Mouse (Mus musculus): ENCODE results near the gene Dvl1.

DNA sequence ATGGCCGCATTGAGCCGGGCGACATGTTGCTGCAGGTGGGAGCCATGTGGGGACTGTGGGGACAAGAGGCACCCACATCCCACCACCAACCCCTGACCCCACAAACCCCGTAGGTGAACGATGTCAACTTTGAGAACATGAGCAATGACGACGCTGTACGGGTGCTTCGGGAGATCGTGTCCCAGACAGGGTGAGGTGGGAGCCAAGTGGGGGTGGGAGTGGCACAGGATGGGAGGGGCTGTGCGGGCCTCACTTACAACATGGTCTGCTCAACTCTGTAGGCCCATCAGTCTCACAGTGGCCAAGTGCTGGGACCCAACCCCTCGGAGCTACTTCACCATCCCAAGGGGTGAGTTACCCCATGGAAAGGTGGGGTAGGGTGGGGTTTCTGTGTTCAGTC is 7.8 kb downstream of the Dvl1 start:
- TF ChIP-seq TAL1 (IDR thresholded peaks at IDR 0.05; ENCODE audit: low read length) (no peak), GATA1 (IDR thresholded peaks at IDR 0.05; ENCODE audit: low read length) (no peak)

Data from erythroblast, embryonic 14.5 days (primary cell).